In the genomic region with DNA sequence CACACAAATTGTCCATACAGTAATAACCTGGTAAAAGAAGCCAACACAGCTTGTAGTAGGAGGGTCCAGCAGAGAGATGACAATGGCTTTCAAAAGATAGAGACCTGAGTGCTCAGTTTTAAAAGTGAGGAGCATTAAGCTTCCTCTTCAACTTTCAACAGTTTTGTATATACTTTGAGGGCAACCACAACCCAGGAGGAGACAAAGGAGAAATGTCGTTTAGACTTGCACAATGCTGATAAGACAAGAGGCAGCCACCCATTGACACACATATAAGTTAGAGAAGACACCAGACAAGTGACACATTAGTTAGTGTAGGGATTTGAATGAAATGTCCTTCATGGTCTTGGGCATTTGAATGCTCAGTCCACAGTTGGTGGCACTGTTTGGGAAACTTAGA, we compare ENCODE assay signal across 27 mouse cellular contexts.
"Had no signal": no experiment of that assay in that cellular context is flagged by ENCODE, and none has a peak within 500 bp of the region (broad histone marks: within the 10 kb centered on the region; RNA-seq: fewer than 3 reads in every experiment).

No protein-coding gene starts in this region.

- H3K4me2 ChIP-seq: heart, embryonic 11.5 days; heart, embryonic 13.5 days; heart, embryonic 15.5 days; hindbrain, embryonic 13.5 days; hindbrain, embryonic 15.5 days; limb, embryonic 12.5 days; liver, embryonic 11.5 days; liver, embryonic 13.5 days; liver, embryonic 15.5 days had no signal

- H3K9ac ChIP-seq: heart, embryonic 13.5 days; heart, embryonic 15.5 days; hindbrain, embryonic 13.5 days; hindbrain, embryonic 15.5 days; limb, embryonic 12.5 days; liver, embryonic 13.5 days; liver, embryonic 15.5 days had no signal

- H3K4me3 ChIP-seq: gastrocnemius, adult 2 months; heart, adult 2 months; heart, embryonic 13.5 days; heart, embryonic 15.5 days; hindbrain, embryonic 13.5 days; hindbrain, embryonic 15.5 days; layer of hippocampus, adult 2 months; left cerebral cortex, adult 2 months; limb, embryonic 10.5 days; limb, embryonic 12.5 days; liver, embryonic 13.5 days; liver, embryonic 15.5 days had no signal

- H3K27me3 ChIP-seq: heart, embryonic 13.5 days; heart, embryonic 15.5 days; hindbrain, embryonic 13.5 days; hindbrain, embryonic 15.5 days; limb, embryonic 12.5 days; liver, embryonic 13.5 days; liver, embryonic 15.5 days had no signal

- H3K9me3 ChIP-seq: heart, embryonic 13.5 days; heart, embryonic 15.5 days; hindbrain, embryonic 13.5 days; hindbrain, embryonic 15.5 days; limb, embryonic 10.5 days; limb, embryonic 12.5 days; liver, embryonic 13.5 days; liver, embryonic 15.5 days had no signal

- H3K4me1 ChIP-seq: heart, embryonic 13.5 days; heart, embryonic 15.5 days; hindbrain, embryonic 13.5 days; hindbrain, embryonic 15.5 days; limb, embryonic 10.5 days; limb, embryonic 12.5 days; liver, embryonic 13.5 days; liver, embryonic 15.5 days had no signal

- H3K36me3 ChIP-seq: heart, embryonic 13.5 days; heart, embryonic 15.5 days; hindbrain, embryonic 13.5 days; hindbrain, embryonic 15.5 days; limb, embryonic 10.5 days; limb, embryonic 12.5 days; liver, embryonic 13.5 days; liver, embryonic 15.5 days had no signal

- H3K27ac ChIP-seq: gastrocnemius, adult 2 months; heart, adult 2 months; heart, embryonic 13.5 days; heart, embryonic 15.5 days; hindbrain, embryonic 13.5 days; hindbrain, embryonic 15.5 days; hindbrain, postnatal 0 days; layer of hippocampus, adult 2 months; left cerebral cortex, adult 2 months; limb, embryonic 10.5 days; limb, embryonic 12.5 days; liver, embryonic 13.5 days; liver, embryonic 15.5 days had no signal

- ATAC-seq: hindbrain, postnatal 0 days; intestine, embryonic 16.5 days had no signal

- DNase-seq: gastrocnemius, adult 2 months; gastrocnemius, postnatal 10 days; gastrocnemius, postnatal 25 days; heart, adult 11 months; heart, adult 2 months; heart, postnatal 14 days; heart, postnatal 36 days; kidney, adult 11 months; kidney, adult 2 months; kidney, postnatal 10 days; kidney, postnatal 25 days; kidney, postnatal 4 days; liver; liver, embryonic 13.5 days had no signal
